Mouse (Mus musculus) G1E (cell line): ENCODE results near the gene Ehmt2.

Experiments
- CTCF ChIP-seq: IDR thresholded peaks from 2 replicates; pipeline ENCODE4 v1.5.1; 2012; ENCODE audit warnings: low read depth, low read length, inconsistent platforms, mixed read lengths
- GATA1 ChIP-seq: IDR thresholded peaks from 2 replicates; pipeline ENCODE4 v1.6.1; 2012; ENCODE audit warnings: borderline replicate concordance, low read length, inconsistent platforms, mixed read lengths

DNA sequence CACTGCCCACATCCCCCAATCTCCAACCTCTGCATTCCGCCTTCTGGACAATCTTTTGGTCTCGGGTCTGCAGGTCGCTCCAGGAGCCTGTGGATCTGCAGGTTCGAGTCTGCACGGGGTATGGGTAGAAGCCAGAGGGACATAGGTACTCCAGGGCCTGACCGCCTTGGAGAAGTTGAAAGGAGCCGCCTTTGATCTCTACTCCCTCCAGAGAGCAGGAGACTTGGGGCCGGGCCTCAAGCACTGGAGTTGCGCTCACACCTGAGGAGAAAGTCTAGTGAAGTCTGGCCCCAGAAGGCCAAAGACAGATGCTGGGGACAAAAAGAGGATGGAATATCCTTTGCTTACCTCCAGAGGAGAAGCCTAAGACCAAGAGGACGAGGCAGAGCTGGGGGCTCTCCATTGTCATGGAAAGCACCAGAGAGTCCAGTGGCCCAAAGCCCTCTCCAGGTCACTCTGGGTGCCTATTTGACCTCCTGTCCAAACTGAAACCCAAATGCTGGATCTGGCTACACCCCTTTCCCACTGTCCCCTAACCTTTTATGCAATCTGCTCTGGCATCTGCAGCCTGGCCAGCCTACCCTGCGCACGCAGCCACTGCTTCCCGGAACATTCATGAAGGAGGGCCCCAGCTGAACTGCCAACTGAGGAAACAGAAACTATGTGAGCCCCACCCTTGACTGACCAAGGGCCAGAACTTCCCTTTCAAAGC is 36.4 kb upstream of the Ehmt2 start:
- TF ChIP-seq GATA1 (no peak), CTCF (no peak)
